Mouse (Mus musculus): Measurements from ENCODE around the gene Otulin. TPM values are rescaled to one million over a fixed set of nuclear protein-coding genes. Genes with fewer than 3 reads are reported as not detected.

The Otulin gene
- polyA plus RNA-seq, 1 experiment, result 25.4 TPM

- no peak for DNase-seq (ENCODE audit: extremely low spot score in 1 of 2, low spot score in 1 of 2)
Measured at GRCm38 (mm10) chr15:27618778-27619533, 11.5 kb downstream of the Otulin start.

DNA sequence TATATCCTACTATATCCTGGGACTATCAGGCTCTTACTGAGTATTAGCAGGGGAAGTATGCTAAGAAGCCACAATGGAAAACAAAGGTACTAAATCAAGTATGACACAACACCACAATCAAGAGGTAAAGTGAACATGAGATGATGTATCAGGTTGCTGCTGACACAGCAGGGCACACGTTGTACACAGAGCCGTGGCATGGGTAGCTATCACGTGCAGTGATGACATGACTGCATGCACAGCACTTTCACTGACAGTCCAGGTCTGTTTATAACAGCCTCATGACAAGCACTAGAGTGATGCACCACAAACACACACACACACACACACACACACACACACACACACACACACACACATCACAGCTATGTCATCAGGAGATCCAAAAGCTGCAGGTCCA lies 13.3 kb downstream of the Otulin start:
- DNase-seq (ENCODE audit: extremely low spot score in 1 of 2, low spot score in 1 of 2), result no peak

GRCm38 (mm10) chr15:27616159-27616558 lies 14.3 kb downstream of the Otulin start:
- DNase-seq (ENCODE audit: extremely low spot score in 1 of 2, low spot score in 1 of 2), result no peak

DNA sequence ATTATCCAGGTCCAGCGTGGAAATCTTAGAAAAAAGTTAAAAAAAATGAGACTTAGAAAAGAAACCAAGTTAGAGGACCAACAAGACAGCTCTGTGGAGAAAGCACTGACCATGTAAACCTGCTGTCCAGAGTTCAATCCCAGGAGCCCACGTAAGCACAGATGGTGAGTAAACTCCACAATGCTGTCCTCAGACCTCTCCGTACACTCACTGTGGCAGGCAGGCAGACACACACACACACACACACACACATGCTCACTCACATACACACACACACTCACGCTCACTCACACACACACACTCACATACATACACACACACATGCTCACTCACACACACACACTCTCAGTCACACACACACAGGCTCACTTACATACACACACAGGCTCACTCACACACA lies 17.2 kb downstream of the Otulin start:
- DNase-seq (ENCODE audit: extremely low spot score in 1 of 2, low spot score in 1 of 2), result no peak

GRCm38 (mm10) chr15:27612533-27613221 lies 17.8 kb downstream of the Otulin start:
- DNase-seq (ENCODE audit: extremely low spot score in 1 of 2, low spot score in 1 of 2), result peak; percentile 57 to 82

- no peak for DNase-seq (ENCODE audit: extremely low spot score in 1 of 2, low spot score in 1 of 2)
Measured at GRCm38 (mm10) chr15:27609554-27609953, 20.9 kb downstream of the Otulin start.

- no peak for DNase-seq (ENCODE audit: extremely low spot score in 1 of 2, low spot score in 1 of 2)
Measured at GRCm38 (mm10) chr15:27605252-27605651, 25.2 kb downstream of the Otulin start.

DNA sequence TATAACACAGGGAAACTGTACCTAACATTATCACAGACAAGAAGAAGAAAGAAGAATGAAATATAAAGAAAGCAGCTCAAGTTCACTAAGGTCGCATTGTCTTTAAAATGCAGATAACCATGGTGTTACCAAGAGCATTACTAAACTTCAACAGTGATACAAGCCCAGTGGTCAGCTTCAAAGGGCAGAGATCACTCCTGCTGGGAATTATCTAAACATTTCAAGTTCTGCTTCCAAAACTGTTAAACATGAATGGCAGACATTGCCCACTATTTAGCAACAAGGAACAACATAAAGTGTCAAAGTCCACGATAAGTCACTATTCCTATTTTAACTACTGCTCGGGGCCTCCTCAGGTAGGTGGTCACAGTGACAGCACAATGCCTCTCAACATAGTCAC lies 25.9 kb downstream of the Otulin start:
- no peak for DNase-seq (ENCODE audit: extremely low spot score in 1 of 2, low spot score in 1 of 2)

DNA sequence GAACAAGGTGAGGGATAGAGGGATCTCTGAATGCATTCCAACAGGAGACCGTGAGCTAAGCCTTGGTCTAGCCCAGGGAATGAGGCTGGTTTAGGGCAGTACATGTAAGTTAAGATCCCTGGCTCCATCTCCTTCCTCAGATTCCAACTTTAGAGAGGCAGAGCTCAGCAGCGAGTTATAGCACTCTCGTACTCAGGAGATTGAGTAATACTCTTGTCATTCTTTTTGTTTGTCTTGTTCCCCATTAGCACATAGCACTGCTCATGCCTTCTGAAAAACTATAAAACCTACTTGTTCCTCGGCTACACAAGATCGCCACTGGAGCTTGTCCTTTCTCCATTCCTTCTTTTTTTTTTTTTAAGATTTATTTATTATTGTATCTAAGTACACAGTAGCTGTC lies 30.0 kb downstream of the Otulin start:
- no peak for DNase-seq (ENCODE audit: extremely low spot score in 1 of 2, low spot score in 1 of 2)

DNA sequence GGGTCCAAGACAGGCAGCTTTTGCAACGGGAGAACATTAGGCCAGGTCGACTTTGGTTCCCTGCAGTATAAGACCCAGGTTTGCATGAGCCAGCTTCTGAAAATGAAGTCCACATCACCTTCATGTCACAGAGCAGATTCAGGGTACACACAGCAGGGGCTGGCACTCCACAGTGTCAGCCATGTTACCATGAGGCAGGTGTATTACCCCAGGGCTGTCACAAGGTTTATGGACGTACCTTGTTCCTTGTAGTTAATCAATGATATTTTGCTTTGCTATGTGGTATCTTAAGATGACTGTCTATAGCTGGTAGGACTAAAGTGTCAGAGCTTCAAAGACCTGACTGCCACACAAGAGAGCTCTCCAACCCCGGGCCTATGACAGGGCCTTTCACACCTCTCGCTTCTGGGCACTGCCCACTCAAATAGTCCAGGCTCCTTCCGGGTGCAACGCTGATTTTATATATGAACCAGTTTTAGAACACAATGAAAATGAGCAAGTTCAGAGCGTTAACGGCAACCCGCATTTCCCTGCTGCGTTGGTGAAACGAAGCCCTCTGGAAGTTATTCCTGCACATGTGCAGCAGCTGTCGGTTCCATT lies 31.6 kb downstream of the Otulin start:
- no peak for DNase-seq (ENCODE audit: extremely low spot score in 1 of 2, low spot score in 1 of 2)

- no peak for DNase-seq (ENCODE audit: extremely low spot score in 1 of 2, low spot score in 1 of 2)
Measured at GRCm38 (mm10) chr15:27597516-27597915, 33.0 kb downstream of the Otulin start.

DNA sequence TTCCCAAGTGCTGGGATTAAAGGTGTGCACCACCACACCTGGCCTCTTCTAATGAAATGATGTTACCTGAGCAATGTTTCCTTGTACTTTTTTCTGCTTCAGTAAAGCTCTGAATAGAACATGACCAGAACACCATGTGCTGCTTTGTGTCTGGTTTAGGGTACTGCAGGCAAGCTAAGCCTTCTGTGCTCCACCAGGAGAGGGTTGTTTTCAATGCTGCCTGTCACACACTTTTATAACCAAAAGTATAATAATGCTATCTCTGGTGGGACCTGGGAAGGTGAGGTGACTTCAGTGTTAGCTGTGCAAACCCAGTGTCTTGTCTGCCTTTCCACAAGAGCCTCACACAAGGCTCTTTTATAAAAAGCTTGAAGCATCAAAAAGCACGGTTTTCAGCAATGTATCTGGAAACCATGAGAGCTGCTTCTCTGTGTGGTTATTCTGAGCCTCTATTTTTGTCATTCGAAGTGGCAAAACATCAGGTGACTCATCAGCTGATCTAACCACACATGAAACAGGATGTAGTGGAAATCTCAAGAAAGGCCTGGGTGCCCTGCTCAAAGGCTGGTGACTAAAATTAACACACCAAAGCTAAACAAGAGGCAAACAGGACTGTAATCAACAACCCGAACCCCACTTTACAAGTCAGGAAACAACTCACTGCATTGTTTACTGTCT lies 33.9 kb downstream of the Otulin start:
- peak; percentile 67 to 80 for DNase-seq (ENCODE audit: extremely low spot score in 1 of 2, low spot score in 1 of 2)

DNA sequence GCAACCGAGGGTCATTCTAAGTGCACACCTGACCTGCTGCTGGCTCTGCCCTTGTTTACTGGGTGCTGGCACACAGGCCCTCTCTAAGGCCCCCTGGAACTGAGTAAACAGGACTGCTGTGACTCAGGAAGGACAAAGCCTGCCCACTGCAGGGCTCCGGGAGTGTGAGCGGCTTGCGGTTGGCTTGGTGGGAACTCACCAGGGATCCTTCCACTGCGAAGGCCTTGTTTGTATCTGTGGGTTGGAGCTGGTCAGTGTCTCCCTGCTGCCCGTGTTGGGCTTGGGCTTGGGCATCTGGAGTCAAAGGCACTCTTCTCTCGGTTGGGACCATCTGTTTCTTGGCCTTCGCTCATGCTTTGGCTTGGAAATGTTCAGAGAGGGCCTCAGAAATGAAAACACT lies 34.9 kb downstream of the Otulin start:
- no peak for DNase-seq (ENCODE audit: extremely low spot score in 1 of 2, low spot score in 1 of 2)

GRCm38 (mm10) chr15:27594973-27595372 lies 35.5 kb downstream of the Otulin start:
- no peak for DNase-seq (ENCODE audit: extremely low spot score in 1 of 2, low spot score in 1 of 2)

GRCm38 (mm10) chr15:27593717-27594116 lies 36.8 kb downstream of the Otulin start:
- DNase-seq (ENCODE audit: extremely low spot score in 1 of 2, low spot score in 1 of 2), result peak in 1 of 2 experiments; percentile 73

DNA sequence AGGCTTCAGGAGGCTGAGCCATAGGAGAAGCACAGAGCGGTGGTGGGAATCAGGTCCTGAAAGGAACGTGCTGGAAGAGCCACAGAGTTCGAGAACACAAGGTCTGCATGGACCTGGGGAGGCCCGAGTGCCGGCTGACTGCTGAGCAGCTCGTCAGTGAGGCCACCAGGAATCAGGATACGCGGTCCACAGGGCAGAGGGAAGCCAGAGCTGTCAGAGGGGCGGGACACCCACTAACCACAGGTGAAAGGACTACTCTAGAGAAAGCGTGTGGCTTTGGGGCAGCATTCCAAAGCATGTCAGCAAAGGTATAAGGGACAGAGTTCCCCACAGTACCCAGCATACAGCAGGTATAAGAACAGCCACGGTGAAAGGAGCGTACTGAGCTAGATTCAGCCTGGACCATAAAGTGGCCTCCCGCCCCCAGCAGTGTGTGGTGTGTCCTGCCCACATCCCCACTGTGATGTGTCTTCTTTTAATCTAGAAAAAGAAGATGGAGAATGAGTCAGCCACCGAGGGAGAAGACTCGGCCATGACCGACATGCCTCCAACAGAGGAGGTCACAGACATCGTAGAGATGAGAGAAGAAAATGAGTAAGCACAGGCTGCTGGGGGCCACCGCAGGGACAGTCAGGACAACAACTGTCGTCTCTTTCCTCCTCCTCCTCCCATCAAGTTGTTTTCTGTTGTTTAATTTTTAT lies 37.7 kb downstream of the Otulin start:
- DNase-seq (ENCODE audit: extremely low spot score in 1 of 2, low spot score in 1 of 2), result peak in 1 of 2 experiments; percentile 55

GRCm38 (mm10) chr15:27590812-27591211 lies 39.7 kb downstream of the Otulin start:
- DNase-seq (ENCODE audit: extremely low spot score in 1 of 2, low spot score in 1 of 2), result no peak

DNA sequence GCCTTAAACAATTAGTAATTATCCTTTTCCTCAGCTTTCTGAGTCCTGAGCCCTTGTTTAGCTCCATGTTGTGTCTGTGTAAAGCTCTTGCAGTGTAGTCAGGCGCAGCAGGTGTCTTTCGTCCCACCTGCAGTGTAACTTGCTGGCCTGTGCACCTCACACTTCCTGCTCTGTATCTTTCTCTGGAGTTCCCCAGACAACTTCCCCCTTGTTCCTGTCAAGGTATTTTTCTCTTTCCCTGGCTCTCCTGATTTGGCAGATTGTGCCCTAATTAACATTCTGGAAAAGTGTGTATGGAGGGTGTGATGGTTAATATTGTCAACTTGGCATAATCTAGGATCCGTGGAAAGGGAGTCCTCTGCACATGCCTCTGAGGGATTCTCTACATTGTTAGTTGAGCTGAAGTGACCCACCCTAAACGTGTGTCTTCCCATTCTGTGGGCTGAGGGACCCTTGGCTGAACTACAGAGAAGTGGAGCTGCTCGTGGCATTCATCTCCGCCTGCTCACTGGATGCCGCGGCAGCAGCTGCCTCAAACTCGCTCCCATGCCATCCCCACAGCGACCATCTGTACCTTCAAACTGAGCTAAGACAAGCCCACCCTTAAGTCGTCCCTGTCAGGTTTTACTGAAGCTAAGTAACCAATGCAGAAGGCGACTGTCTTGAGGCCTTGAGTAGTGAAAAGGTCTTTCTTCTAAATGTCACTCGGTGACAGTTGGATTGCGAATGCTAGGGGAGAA lies 42.2 kb downstream of the Otulin start:
- no peak for DNase-seq (ENCODE audit: extremely low spot score in 1 of 2, low spot score in 1 of 2)

DNA sequence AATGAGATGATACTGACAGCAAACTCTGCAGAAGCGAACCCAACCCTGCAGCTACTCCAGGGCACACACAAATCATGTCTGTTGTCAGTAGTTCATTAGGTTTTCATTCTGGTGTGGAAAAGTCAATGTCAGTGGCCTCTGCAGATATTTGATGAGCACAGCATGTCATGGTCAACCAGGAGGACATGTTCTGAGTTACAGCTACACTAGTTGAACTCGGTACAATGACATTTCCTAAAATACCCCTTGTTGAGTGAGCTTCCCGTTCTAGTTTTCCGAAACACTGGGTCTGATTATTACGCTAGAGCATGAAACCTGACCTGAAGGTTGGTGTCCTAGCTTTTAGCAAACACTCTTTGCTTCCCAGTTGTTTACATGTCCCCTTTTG lies 44.4 kb downstream of the Otulin start:
- no peak for DNase-seq (ENCODE audit: extremely low spot score in 1 of 2, low spot score in 1 of 2)

All from frontal cortex, adult 2 months (tissue).